Mouse (Mus musculus) lung, embryonic 16.5 days (tissue): Measurements from ENCODE around the gene Mfap2. TPM values are rescaled to one million over a fixed set of nuclear protein-coding genes. Genes with fewer than 3 reads are reported as not detected.
A peak's percentile ranks its signal among the peaks of the same experiment; 100 is the strongest.

Experiments
- ATAC-seq: fragments of 200-750 bp; cut with Nextera tagmentation; 2 replicates; pipeline ENCODE4 v1.8.0; 2017; ENCODE audit warnings: low read depth, mild to moderate bottlenecking, moderate library complexity
- H3K27ac ChIP-seq: fragments of 300-500 bp; sonication (generic); 2 replicates; pipeline ENCODE4 v1.5.1; 2014; ENCODE audit warnings: mild to moderate bottlenecking, control low read depth, low read length
- H3K27me3 ChIP-seq: fragments of 300-500 bp; sonication (generic); 2 replicates; pipeline ENCODE4 v1.6.1; 2014; ENCODE audit warnings: low read depth, low read length, mixed read lengths; ENCODE audit not compliant: control insufficient read depth, insufficient read depth
- H3K36me3 ChIP-seq: fragments of 300-500 bp; sonication (generic); 2 replicates; pipeline ENCODE4 v1.6.1; 2014; ENCODE audit warnings: low read length; ENCODE audit not compliant: control insufficient read depth, insufficient read depth
- H3K4me1 ChIP-seq: fragments of 300-500 bp; sonication (generic); replicated peaks from 2 replicates; pipeline ENCODE4 v1.6.1; 2014; ENCODE audit warnings: low read length, mixed read lengths; ENCODE audit not compliant: control insufficient read depth, insufficient read depth
- H3K4me2 ChIP-seq: fragments of 300-500 bp; sonication (generic); 2 replicates; pipeline ENCODE4 v1.6.1; 2014; ENCODE audit warnings: low read depth, low read length, control low read depth
- H3K4me3 ChIP-seq: fragments of 300-500 bp; sonication (generic); 2 replicates; pipeline ENCODE4 v1.5.1; 2014; ENCODE audit warnings: mild to moderate bottlenecking, low read length, control low read depth
- H3K9ac ChIP-seq: fragments of 300-500 bp; sonication (generic); 2 replicates; pipeline ENCODE4 v1.6.1; 2014; ENCODE audit warnings: low read length, control low read depth
- H3K9me3 ChIP-seq: fragments of 300-500 bp; sonication (generic); 2 replicates; pipeline ENCODE4 v1.6.1; 2016; ENCODE audit warnings: low read length; ENCODE audit not compliant: control insufficient read depth
- WGBS: fragments of 180-500 bp; shearing (Covaris S2); extraction: QIAGEN DNeasy Blood & Tissue Kit; methylation state at CpG from one replicate; pipeline ENCODE4 v1.1.7; 2014; 5-methylcytosine and 5-hydroxymethylcytosine counted together
- polyA plus RNA-seq: library from polyadenylated mRNA; unstranded; fragments of >200 nt; fragmentation: Nextera tagmentation; extraction: Ambion mirVana; gene quantifications from 2 replicates; pipeline ENCODE4 v1.2.1, GENCODE M21; 2015

Mfap2 gene
- polyA plus RNA-seq, 1 experiment from 2014 or later = 511 TPM

GRCm38 (mm10) chr4:141033606-141034549 is 23.7 kb downstream of the Mfap2 start:
- Histone ChIP-seq H3K9me3 (no peaks in the 10 kb centered on the region), H3K4me3 (no peak overlapping the region), H3K4me2 (no peak overlapping the region), H3K4me1 (peaks cover 10% of the 10 kb centered on the region; the same call in 1 of the 2 replicates), H3K9ac (peak overlapping the region; percentile 50), H3K27ac (peak overlapping the region; percentile 60), H3K36me3 (peaks cover 13% of the 10 kb centered on the region; the same call in 1 of the 2 replicates), H3K27me3 (no peaks in the 10 kb centered on the region)
- WGBS = 66% methylated on average over 27 of the region's 27 CpGs
- ATAC-seq = peak; percentile 70

GRCm38 (mm10) chr4:141041117-141041516 is 30.9 kb downstream of the Mfap2 start:
- Histone ChIP-seq H3K27ac (peak overlapping the region; percentile 42; the same call in 1 of the 2 replicates), H3K27me3 (no peaks in the 10 kb centered on the region), H3K9ac (no peak overlapping the region), H3K9me3 (no peaks in the 10 kb centered on the region), H3K4me3 (peak overlapping the region; percentile 8; the same call in 1 of the 2 replicates), H3K4me1 (peaks cover 7% of the 10 kb centered on the region), H3K36me3 (peaks cover 13% of the 10 kb centered on the region; the same call in 1 of the 2 replicates), H3K4me2 (peak overlapping the region; percentile 25)
- 33% methylated on average over 12 of the region's 12 CpGs for WGBS
- ATAC-seq = peak; percentile 13; the same call in 1 of the 2 replicates

GRCm38 (mm10) chr4:141044816-141045215 is 34.6 kb downstream of the Mfap2 start:
- H3K9me3 ChIP-seq = no peaks in the 10 kb centered on the region
- H3K9ac ChIP-seq = no peak overlapping the region
- no peaks in the 10 kb centered on the region for H3K27me3 ChIP-seq
- H3K4me1 ChIP-seq = peaks cover 7% of the 10 kb centered on the region
- no peak overlapping the region for H3K4me3 ChIP-seq
- ATAC-seq = peak; percentile 91
- 11% methylated on average over 8 of the region's 8 CpGs for WGBS
- H3K36me3 ChIP-seq = no peaks in the 10 kb centered on the region; the same call in 1 of the 2 replicates
- no peak overlapping the region for H3K4me2 ChIP-seq
- H3K27ac ChIP-seq = peak overlapping the region; percentile 87

GRCm38 (mm10) chr4:141048810-141049475 is 38.7 kb downstream of the Mfap2 start:
- ATAC-seq = no peak
- WGBS = 84% methylated on average over 17 of the region's 17 CpGs
- Histone ChIP-seq H3K9me3 (no peaks in the 10 kb centered on the region), H3K4me2 (no peak overlapping the region), H3K9ac (no peak overlapping the region), H3K27me3 (no peaks in the 10 kb centered on the region), H3K4me3 (no peak overlapping the region), H3K36me3 (no peaks in the 10 kb centered on the region), H3K4me1 (peaks cover 5% of the 10 kb centered on the region; the same call in 1 of the 2 replicates), H3K27ac (no peak overlapping the region)

GRCm38 (mm10) chr4:141049476-141049835 is 39.2 kb downstream of the Mfap2 start:
- Histone ChIP-seq H3K9me3 (no peaks in the 10 kb centered on the region), H3K9ac (no peak overlapping the region), H3K27me3 (no peaks in the 10 kb centered on the region), H3K27ac (no peak overlapping the region), H3K4me1 (peaks cover 6% of the 10 kb centered on the region; the same call in 1 of the 2 replicates), H3K36me3 (no peaks in the 10 kb centered on the region), H3K4me3 (no peak overlapping the region), H3K4me2 (no peak overlapping the region)
- WGBS = 42% methylated on average over 4 of the region's 4 CpGs
- ATAC-seq = no peak

GRCm38 (mm10) chr4:141052442-141052841 is 42.2 kb downstream of the Mfap2 start:
- Histone ChIP-seq H3K27me3 (no peaks in the 10 kb centered on the region), H3K4me2 (no peak overlapping the region), H3K4me1 (peaks cover 6% of the 10 kb centered on the region; the same call in 1 of the 2 replicates), H3K27ac (no peak overlapping the region), H3K9ac (no peak overlapping the region), H3K4me3 (no peak overlapping the region), H3K9me3 (no peaks in the 10 kb centered on the region), H3K36me3 (peaks cover 9% of the 10 kb centered on the region; the same call in 1 of the 2 replicates)
- WGBS = 79% methylated on average over 12 of the region's 12 CpGs
- no peak for ATAC-seq

- no peak overlapping the region for H3K4me2 ChIP-seq
- 52% methylated on average over 8 of the region's 8 CpGs for WGBS
- no peak overlapping the region for H3K27ac ChIP-seq
- H3K9me3 ChIP-seq = no peaks in the 10 kb centered on the region
- peaks cover 6% of the 10 kb centered on the region; the same call in 1 of the 2 replicates for H3K4me1 ChIP-seq
- no peak overlapping the region for H3K9ac ChIP-seq
- no peak overlapping the region for H3K4me3 ChIP-seq
- no peaks in the 10 kb centered on the region for H3K27me3 ChIP-seq
- peaks cover 9% of the 10 kb centered on the region; the same call in 1 of the 2 replicates for H3K36me3 ChIP-seq
- no peak for ATAC-seq
Observed at GRCm38 (mm10) chr4:141053138-141053537, 42.9 kb downstream of the Mfap2 start.

GRCm38 (mm10) chr4:141053568-141054161 is 43.4 kb downstream of the Mfap2 start:
- Histone ChIP-seq H3K9ac (no peak overlapping the region), H3K36me3 (peaks cover 9% of the 10 kb centered on the region; the same call in 1 of the 2 replicates), H3K4me3 (no peak overlapping the region), H3K9me3 (no peaks in the 10 kb centered on the region), H3K27ac (no peak overlapping the region), H3K4me2 (no peak overlapping the region), H3K27me3 (no peaks in the 10 kb centered on the region), H3K4me1 (peaks cover 6% of the 10 kb centered on the region; the same call in 1 of the 2 replicates)
- 39% methylated on average over 17 of the region's 17 CpGs for WGBS
- no peak for ATAC-seq
